Comparison of ENCODE assay signal across 28 mouse cellular contexts in genomic region chr5:38541728-38542127, GRCm38 (mm10). TPM values are rescaled to one million over a fixed set of nuclear protein-coding genes. Genes with fewer than 3 reads are reported as not detected.
A peak's percentile ranks its signal among the peaks of the same experiment; 100 is the strongest.
DNase-seq lines count a peak whose midpoint lies in the region; ATAC-seq and TF ChIP-seq lines count a peak whose summit lies in the region.
"Had no signal": no experiment of that assay in that cellular context is flagged by ENCODE, and none has a peak within 500 bp of the region (broad histone marks: within the 10 kb centered on the region; RNA-seq: fewer than 3 reads in every experiment).

No protein-coding gene starts in this region.

- DNase-seq in gastrocnemius, postnatal 25 days, result peak; percentile 27
- DNase-seq in gastrocnemius, postnatal 4 days (ENCODE audit: low spot score in 2 of 2), result no peak
- DNase-seq in heart, postnatal 14 days, result no peak
- no peak for DNase-seq in heart, postnatal 0 days (ENCODE audit: low spot score)
- DNase-seq in thymus, postnatal 36 days, result no peak
- DNase-seq: adrenal gland, postnatal 14 days; cerebellum, adult 18-20 months; cerebellum, postnatal 10 days; kidney, adult 18-20 months; layer of hippocampus, postnatal 36 days; left cerebral cortex, postnatal 4 days; liver, postnatal 0 days; lung, postnatal 4 days; right cerebral cortex, postnatal 4 days had no signal

- peaks cover 46% of the 10 kb centered on the region for H3K4me1 ChIP-seq in heart, embryonic 12.5 days (replicated peaks)
- H3K4me1 ChIP-seq in heart, embryonic 14.5 days (ENCODE audit: control insufficient read depth in 2 of 2, insufficient read depth in 2 of 2, low read length in 2 of 2), result peaks cover 9 to 40% of the 10 kb centered on the region in 2 experiments
- peaks cover 21% of the 10 kb centered on the region; the same call in 1 of the 2 replicates for H3K4me1 ChIP-seq in heart, postnatal 0 days (ENCODE audit: control insufficient read depth, insufficient read depth)
- H3K4me1 ChIP-seq: forebrain, embryonic 10.5 days; hindbrain, embryonic 10.5 days; midbrain, embryonic 12.5 days had no signal

- no peak overlapping the region for H3K4me2 ChIP-seq in heart, embryonic 12.5 days
- no peak overlapping the region for H3K4me2 ChIP-seq in heart, embryonic 14.5 days (ENCODE audit: low read length)
- no peak overlapping the region for H3K4me2 ChIP-seq in heart, postnatal 0 days (ENCODE audit: low read depth, low read length)
- H3K4me2 ChIP-seq: embryonic facial prominence, embryonic 13.5 days; forebrain, embryonic 15.5 days; hindbrain, embryonic 15.5 days; liver, embryonic 12.5 days; midbrain, embryonic 12.5 days; neural tube, embryonic 13.5 days had no signal

- WGBS in heart, embryonic 12.5 days, result 82% methylated on average over 3 of the region's 3 CpGs
- 71% methylated on average over 3 of the region's 3 CpGs for WGBS in heart, embryonic 14.5 days
- WGBS in heart, postnatal 0 days, result 63% methylated on average over 3 of the region's 3 CpGs

- intact Hi-C loops in heart, postnatal 14 days (cut with DNase I), result no loop called here

- peaks cover 99% of the 10 kb centered on the region for H3K36me3 ChIP-seq in heart, embryonic 12.5 days
- peaks cover 100% of the 10 kb centered on the region for H3K36me3 ChIP-seq in heart, embryonic 14.5 days (ENCODE audit: control insufficient read depth, insufficient read depth, low read length)
- H3K36me3 ChIP-seq in heart, postnatal 0 days (replicated peaks; ENCODE audit: control insufficient read depth, insufficient read depth, low read length), result peaks cover 99% of the 10 kb centered on the region

- no peaks in the 10 kb centered on the region for H3K27me3 ChIP-seq in heart, embryonic 12.5 days (replicated peaks)
- H3K27me3 ChIP-seq in heart, embryonic 14.5 days (ENCODE audit: control insufficient read depth, insufficient read depth, low read length), result no peaks in the 10 kb centered on the region
- no peaks in the 10 kb centered on the region for H3K27me3 ChIP-seq in heart, postnatal 0 days (ENCODE audit: control insufficient read depth, insufficient read depth, low read length)
- H3K27me3 ChIP-seq: embryonic facial prominence, embryonic 13.5 days; forebrain, embryonic 15.5 days; hindbrain, embryonic 15.5 days; liver, embryonic 12.5 days; megakaryocyte, embryonic 14.5 days; midbrain, embryonic 12.5 days; neural tube, embryonic 13.5 days had no signal

- no peaks in the 10 kb centered on the region for H3K9me3 ChIP-seq in heart, embryonic 12.5 days (replicated peaks)
- no peaks in the 10 kb centered on the region for H3K9me3 ChIP-seq in heart, embryonic 14.5 days (ENCODE audit: control insufficient read depth, low read length)
- no peaks in the 10 kb centered on the region for H3K9me3 ChIP-seq in heart, postnatal 0 days (replicated peaks; ENCODE audit: control insufficient read depth, low read length)
- H3K9me3 ChIP-seq: embryonic facial prominence, embryonic 13.5 days; forebrain, embryonic 10.5 days; forebrain, embryonic 15.5 days; hindbrain, embryonic 10.5 days; hindbrain, embryonic 15.5 days; liver, embryonic 12.5 days; megakaryocyte, embryonic 14.5 days; midbrain, embryonic 12.5 days; neural tube, embryonic 13.5 days had no signal

- H3K4me3 ChIP-seq in heart, embryonic 12.5 days, result no peak overlapping the region
- no peak overlapping the region for H3K4me3 ChIP-seq in heart, embryonic 14.5 days (ENCODE audit: control insufficient read depth in 1 of 2, insufficient read depth in 1 of 2, low read depth in 1 of 2, low read length in 2 of 2)
- no peak overlapping the region for H3K4me3 ChIP-seq in heart, postnatal 0 days (ENCODE audit: low read depth, low read length)
- H3K4me3 ChIP-seq: embryonic facial prominence, embryonic 13.5 days; forebrain, embryonic 10.5 days; forebrain, embryonic 15.5 days; hindbrain, embryonic 10.5 days; hindbrain, embryonic 15.5 days; liver, embryonic 12.5 days; megakaryocyte, embryonic 14.5 days; midbrain, embryonic 12.5 days; neural tube, embryonic 13.5 days had no signal

- TF ChIP-seq CTCF in heart, postnatal 0 days (IDR thresholded peaks at IDR 0.05; ENCODE audit: low read depth), result no peak

- no peak for ATAC-seq in heart, embryonic 12.5 days (ENCODE audit: insufficient number of reproducible peaks, low FRiP score)
- ATAC-seq in heart, embryonic 14.5 days (ENCODE audit: insufficient number of reproducible peaks, insufficient read depth, low FRiP score, low read depth), result no peak; the same call in 1 of the 2 replicates
- peak; percentile 70 for ATAC-seq in heart, postnatal 0 days (ENCODE audit: insufficient read depth, low read depth)
- ATAC-seq: CD4-positive, CD25-positive, alpha-beta regulatory T cell, adult 4 months; forebrain, embryonic 15.5 days; inflammation-experienced regulatory T-cells, adult 6 months; liver, postnatal 0 days had no signal

- H3K27ac ChIP-seq in heart, embryonic 12.5 days (ENCODE audit: poor library complexity, severe bottlenecking), result 0 out of 2 replicates have a peak overlapping the region, but pooled peaks have one; percentile 0
- peak overlapping the region; percentile 34 to 35; a peak in 3 of 4 replicates for H3K27ac ChIP-seq in heart, embryonic 14.5 days (replicated peaks in 1 of 2; ENCODE audit: control insufficient read depth in 1 of 2, insufficient read depth in 1 of 2, low read depth in 2 of 2, low read length in 2 of 2)
- H3K27ac ChIP-seq in heart, postnatal 0 days (ENCODE audit: low read depth), result 0 out of 2 replicates have a peak overlapping the region, but pooled peaks have one; percentile 39
- H3K27ac ChIP-seq: embryonic facial prominence, embryonic 13.5 days; forebrain, embryonic 10.5 days; forebrain, embryonic 15.5 days; hindbrain, embryonic 10.5 days; hindbrain, embryonic 15.5 days; kidney, postnatal 0 days; liver, embryonic 12.5 days; midbrain, embryonic 12.5 days; neural tube, embryonic 13.5 days had no signal

- no peak overlapping the region for H3K9ac ChIP-seq in heart, embryonic 12.5 days
- no peak overlapping the region for H3K9ac ChIP-seq in heart, embryonic 14.5 days (ENCODE audit: low read length)
- H3K9ac ChIP-seq in heart, postnatal 0 days (replicated peaks; ENCODE audit: low read depth, low read length), result no peak overlapping the region
- H3K9ac ChIP-seq: embryonic facial prominence, embryonic 13.5 days; forebrain, embryonic 15.5 days; hindbrain, embryonic 15.5 days; liver, embryonic 12.5 days; liver, postnatal 0 days; midbrain, embryonic 12.5 days; neural tube, embryonic 13.5 days had no signal

- TF ChIP-seq EP300 in heart, postnatal 0 days (IDR thresholded peaks at IDR 0.05; ENCODE audit: low read depth), result no peak

RNA-seq across cellular contexts. Expression of gene Wdr1, which starts 21.3 kb away (rescaled TPM):
- total RNA-seq in gastrocnemius, postnatal 25 days (2021), result 10 to 100 TPM; 62.8 to 73.4 TPM
- 100 to 1,000 TPM; 205 to 211 TPM for total RNA-seq in gastrocnemius, postnatal 4 days (2021)
- polyA plus RNA-seq in heart, embryonic 12.5 days (2016; fragmentation: Nextera tagmentation; extraction: Ambion mirVana), result 253 and 257 TPM in 2 replicates
- total RNA-seq in heart, postnatal 14 days (2021), result 100 to 1,000 TPM; 119 to 146 TPM
- 252 TPM in 2 replicates for polyA plus RNA-seq in heart, embryonic 14.5 days (2014; fragmentation: Nextera tagmentation; extraction: Ambion mirVana)
- 306 and 324 TPM in 2 replicates for total RNA-seq in heart, postnatal 0 days (2014; rRNA removed; ENCODE audit: low replicate concordance)
- 145 and 171 TPM in 2 replicates for polyA plus RNA-seq in heart, postnatal 0 days (2015; fragmentation: Nextera tagmentation; extraction: Ambion mirVana)

RNA-seq across cellular contexts. Expression of gene Slc2a9, which starts 38.8 kb away (rescaled TPM):
- under 1 TPM; 0.10 to 0.43 TPM for total RNA-seq in gastrocnemius, postnatal 25 days (2021)
- total RNA-seq in gastrocnemius, postnatal 4 days (2021), result 1 to 10 TPM; 1.4 to 2.4 TPM
- polyA plus RNA-seq in heart, embryonic 12.5 days (2016; fragmentation: Nextera tagmentation; extraction: Ambion mirVana), result 0.22 and 0.71 TPM in 2 replicates
- 1 to 10 TPM in 1 of 2 experiments, under 1 TPM in 1; 0.85 to 2.9 TPM for total RNA-seq in heart, postnatal 14 days (2021)
- 0.32 and 0.35 TPM in 2 replicates for polyA plus RNA-seq in heart, embryonic 14.5 days (2014; fragmentation: Nextera tagmentation; extraction: Ambion mirVana)
- 0.23 and 4.3 TPM in 2 replicates for total RNA-seq in heart, postnatal 0 days (2014; rRNA removed; ENCODE audit: low replicate concordance)
- polyA plus RNA-seq in heart, postnatal 0 days (2015; fragmentation: Nextera tagmentation; extraction: Ambion mirVana), result 0.61 and 0.74 TPM in 2 replicates
